Mouse (Mus musculus) heart, postnatal 25 days (tissue): ENCODE measurements at regions not wholly inside any gene's neighbourhood (a gene's known extent, or its start where the extent isn't known, plus 50 kb on each side); places are given as distances from the start of the nearest gene placed in this dataset.

ENCODE experiments used
- DNase-seq: peaks from one replicate; pipeline ENCODE4 v3.0.0; 2022; ENCODE audit warnings: low spot score
- intact Hi-C: fragments of 180-260 bp; cut with DNase I; formaldehyde crosslinking; loops from one replicate; pipeline ENCODE4 v1.15.1; 2025

- intact Hi-C loops: no loop called here
- no peak for DNase-seq
These were observed 87.7 kb upstream of the Spdye4c start for GRCm38 (mm10) chr2:128503136-128503935.

GRCm38 (mm10) chr2:128507591-128508243 lies 83.3 kb upstream of the Spdye4c start:
- DNase-seq: peak; percentile 54
- intact Hi-C loops: loop anchor here (5.0 kb wide), 1 partner anchor 80 kb away; no protein-coding TSS in a partner anchor

GRCm38 (mm10) chr2:128508244-128508605 lies 82.8 kb upstream of the Spdye4c start:
- intact Hi-C loops: loop anchor here (5.0 kb wide), 1 partner anchor 81 kb away; no protein-coding TSS in a partner anchor
- no peak for DNase-seq

- intact Hi-C loops: no loop called here
- DNase-seq: no peak
These were observed 79.7 kb upstream of the Spdye4c start for GRCm38 (mm10) chr2:128511291-128511690.

- DNase-seq: no peak
- intact Hi-C loops: no loop called here
These were observed 78.2 kb upstream of the Spdye4c start for GRCm38 (mm10) chr2:128512852-128513251.

GRCm38 (mm10) chr2:128514463-128515290 lies 76.3 kb upstream of the Spdye4c start:
- DNase-seq: no peak
- intact Hi-C loops: no loop called here

- intact Hi-C loops: no loop called here
These were observed 75.3 kb upstream of the Spdye4c start for GRCm38 (mm10) chr2:128515701-128516100.

GRCm38 (mm10) chr2:128516694-128517093 lies 74.3 kb upstream of the Spdye4c start:
- intact Hi-C loops: no loop called here
- DNase-seq: no peak

More at GRCm38 (mm10) chr2:128515701-128516100, 75.3 kb upstream of the Spdye4c start:
- DNase-seq: no peak

GRCm38 (mm10) chr2:128518142-128518541 lies 72.9 kb upstream of the Spdye4c start:
- intact Hi-C loops: no loop called here
- DNase-seq: no peak

- intact Hi-C loops: no loop called here
- DNase-seq: no peak
These were observed 69.1 kb upstream of the Spdye4c start for GRCm38 (mm10) chr2:128521701-128522443.

- no peak for DNase-seq
- intact Hi-C loops: no loop called here
These were observed 67.4 kb upstream of the Spdye4c start for GRCm38 (mm10) chr2:128523425-128524108.

GRCm38 (mm10) chr2:128526100-128526499 lies 64.9 kb upstream of the Spdye4c start:
- DNase-seq: no peak
- intact Hi-C loops: no loop called here

GRCm38 (mm10) chr2:128526883-128527344 lies 64.1 kb upstream of the Spdye4c start:
- intact Hi-C loops: no loop called here
- no peak for DNase-seq

GRCm38 (mm10) chr2:128536294-128536693 lies 54.7 kb upstream of the Spdye4c start:
- intact Hi-C loops: no loop called here
- no peak for DNase-seq

- no peak for DNase-seq
- intact Hi-C loops: no loop called here
These were observed 53.6 kb upstream of the Spdye4c start for GRCm38 (mm10) chr2:128537425-128537824.

GRCm38 (mm10) chr2:128538736-128539135 lies 52.3 kb upstream of the Spdye4c start:
- DNase-seq: no peak
- intact Hi-C loops: no loop called here
